Mouse (Mus musculus): ENCODE data around the gene Tyro3.

Gene Tyro3

GRCm38 (mm10) chr2:119797279-119797783, at the start of gene Tyro3:
Gene Tyro3, plus strand, starts transcription at chr2:119797733.
- no peak for DNase-seq

- no peak for DNase-seq
Observed at GRCm38 (mm10) chr2:119749260-119749659, 48.3 kb upstream of the Tyro3 start.

GRCm38 (mm10) chr2:119757601-119758100, 39.9 kb upstream of the Tyro3 start:
- peak; percentile 16 for DNase-seq

GRCm38 (mm10) chr2:119758101-119758843, 39.3 kb upstream of the Tyro3 start:
- DNase-seq = peak; percentile 31

GRCm38 (mm10) chr2:119758844-119759835, 38.4 kb upstream of the Tyro3 start:
- DNase-seq = no peak

GRCm38 (mm10) chr2:119760251-119760650, 37.3 kb upstream of the Tyro3 start, which contains the start of gene Ltk:
Gene Ltk, minus strand, starts transcription at chr2:119760431.
- no peak for DNase-seq

- no peak for DNase-seq
Observed at GRCm38 (mm10) chr2:119762276-119762675, 35.3 kb upstream of the Tyro3 start.

GRCm38 (mm10) chr2:119763924-119764323, 33.6 kb upstream of the Tyro3 start:
- DNase-seq = no peak

GRCm38 (mm10) chr2:119767246-119767645, 30.3 kb upstream of the Tyro3 start:
- DNase-seq = no peak

- DNase-seq = peak; percentile 77
Observed at GRCm38 (mm10) chr2:119787206-119787883, 10.2 kb upstream of the Tyro3 start, which contains the start of gene Rpap1. Gene Rpap1, minus strand, starts transcription at chr2:119787537.

- no peak for DNase-seq
Observed at GRCm38 (mm10) chr2:119789996-119790395, 7.5 kb upstream of the Tyro3 start.

- DNase-seq = peak; percentile 63
Observed at GRCm38 (mm10) chr2:119798246-119798927, 854 bp downstream of the Tyro3 start.

- peak; percentile 64 for DNase-seq
Observed at GRCm38 (mm10) chr2:119799181-119799960, 1.8 kb downstream of the Tyro3 start.

GRCm38 (mm10) chr2:119799961-119800550, 2.5 kb downstream of the Tyro3 start:
- peak; percentile 52 for DNase-seq

GRCm38 (mm10) chr2:119800876-119801846, 3.6 kb downstream of the Tyro3 start:
- DNase-seq = peak; percentile 76

GRCm38 (mm10) chr2:119802767-119803617, 5.5 kb downstream of the Tyro3 start:
- no peak for DNase-seq

GRCm38 (mm10) chr2:119803618-119804274, 6.2 kb downstream of the Tyro3 start:
- no peak for DNase-seq

GRCm38 (mm10) chr2:119804275-119804628, 6.7 kb downstream of the Tyro3 start:
- DNase-seq = no peak

Measured in cerebellum, adult 11 months (tissue).